Mouse (Mus musculus): ENCODE data around the gene 1700012B09Rik. TPM values are rescaled to one million over a fixed set of nuclear protein-coding genes. Genes with fewer than 3 reads are reported as not detected.

1700012B09Rik gene
- not detected in 2 replicates for polyA plus RNA-seq (2011; ENCODE audit: insufficient read depth, insufficient read length, low replicate concordance, missing spikeins)

GRCm38 (mm10) chr9:14770803-14771471 is at the start of gene 1700012B09Rik:
1700012B09Rik (minus strand) TSS chr9:14771030.
- 19% methylated on average over 23 of the region's 23 CpGs for WGBS
- TF ChIP-seq POLR2A (IDR thresholded peaks at IDR 0.05; ENCODE audit: borderline replicate concordance, control insufficient read depth, low read depth, low read length), result no peak
- no peak for TF ChIP-seq CTCF (IDR thresholded peaks at IDR 0.05; ENCODE audit: control insufficient read depth, insufficient read depth, low read length)
- Histone ChIP-seq H3K27ac (ENCODE audit: control insufficient read depth, insufficient read depth, low read depth, low read length, poor library complexity) (no peak within 1 kb of the TSS), H3K4me1 (ENCODE audit: control insufficient read depth, insufficient read depth, low read length) (no peaks in the 10 kb centered on the region), H3K4me3 (replicated peaks; ENCODE audit: control insufficient read depth, low read depth, low read length) (no peak within 1 kb of the TSS)

- 92% methylated on average over 5 of the region's 5 CpGs for WGBS
- Histone ChIP-seq H3K4me1 (ENCODE audit: control insufficient read depth, insufficient read depth, low read length) (no peaks in the 10 kb centered on the region), H3K27ac (ENCODE audit: control insufficient read depth, insufficient read depth, low read depth, low read length, poor library complexity) (no peak overlapping the region), H3K4me3 (replicated peaks; ENCODE audit: control insufficient read depth, low read depth, low read length) (no peak overlapping the region)
- no peak for TF ChIP-seq POLR2A (IDR thresholded peaks at IDR 0.05; ENCODE audit: borderline replicate concordance, control insufficient read depth, low read depth, low read length)
- TF ChIP-seq CTCF (IDR thresholded peaks at IDR 0.05; ENCODE audit: control insufficient read depth, insufficient read depth, low read length), result no peak
These were observed 39.3 kb upstream of the 1700012B09Rik start for GRCm38 (mm10) chr9:14810111-14810510.

GRCm38 (mm10) chr9:14806786-14807185 is 36.0 kb upstream of the 1700012B09Rik start:
- H3K4me1 ChIP-seq (ENCODE audit: control insufficient read depth, insufficient read depth, low read length), result no peaks in the 10 kb centered on the region
- 91% methylated on average over 1 of the region's 1 CpGs for WGBS
- H3K27ac ChIP-seq (ENCODE audit: control insufficient read depth, insufficient read depth, low read depth, low read length, poor library complexity), result no peak overlapping the region
- TF ChIP-seq POLR2A (IDR thresholded peaks at IDR 0.05; ENCODE audit: borderline replicate concordance, control insufficient read depth, low read depth, low read length), result no peak
- no peak for TF ChIP-seq CTCF (IDR thresholded peaks at IDR 0.05; ENCODE audit: control insufficient read depth, insufficient read depth, low read length)
- no peak overlapping the region for H3K4me3 ChIP-seq (replicated peaks; ENCODE audit: control insufficient read depth, low read depth, low read length)

GRCm38 (mm10) chr9:14805714-14806113 is 34.9 kb upstream of the 1700012B09Rik start:
- WGBS, result 55% methylated on average over 2 of the region's 2 CpGs
- H3K4me3 ChIP-seq (replicated peaks; ENCODE audit: control insufficient read depth, low read depth, low read length), result no peak overlapping the region
- H3K4me1 ChIP-seq (ENCODE audit: control insufficient read depth, insufficient read depth, low read length), result no peaks in the 10 kb centered on the region
- no peak overlapping the region for H3K27ac ChIP-seq (ENCODE audit: control insufficient read depth, insufficient read depth, low read depth, low read length, poor library complexity)
- TF ChIP-seq CTCF (IDR thresholded peaks at IDR 0.05; ENCODE audit: control insufficient read depth, insufficient read depth, low read length) (no peak), POLR2A (IDR thresholded peaks at IDR 0.05; ENCODE audit: borderline replicate concordance, control insufficient read depth, low read depth, low read length) (no peak)

- Histone ChIP-seq H3K27ac (ENCODE audit: control insufficient read depth, insufficient read depth, low read depth, low read length, poor library complexity) (no peak overlapping the region), H3K4me3 (replicated peaks; ENCODE audit: control insufficient read depth, low read depth, low read length) (no peak overlapping the region), H3K4me1 (ENCODE audit: control insufficient read depth, insufficient read depth, low read length) (no peaks in the 10 kb centered on the region)
- WGBS, result 91% methylated on average over 6 of the region's 6 CpGs
- TF ChIP-seq POLR2A (IDR thresholded peaks at IDR 0.05; ENCODE audit: borderline replicate concordance, control insufficient read depth, low read depth, low read length) (no peak), CTCF (IDR thresholded peaks at IDR 0.05; ENCODE audit: control insufficient read depth, insufficient read depth, low read length) (no peak)
These were observed 16.5 kb upstream of the 1700012B09Rik start for GRCm38 (mm10) chr9:14787356-14787755.

GRCm38 (mm10) chr9:14784039-14785002 is 13.5 kb upstream of the 1700012B09Rik start, which contains the start of the genes Mre11a and Ankrd49:
Mre11a (plus strand) TSS chr9:14784654.
Ankrd49 (minus strand) TSS chr9:14784856.
- TF ChIP-seq POLR2A (IDR thresholded peaks at IDR 0.05; ENCODE audit: borderline replicate concordance, control insufficient read depth, low read depth, low read length), result peak; percentile 68; the same call in 1 of the 2 replicates
- no peak; the same call in 1 of the 2 replicates for TF ChIP-seq CTCF (IDR thresholded peaks at IDR 0.05; ENCODE audit: control insufficient read depth, insufficient read depth, low read length)
- Histone ChIP-seq H3K4me1 (ENCODE audit: control insufficient read depth, insufficient read depth, low read length) (no peaks in the 10 kb centered on the region), H3K4me3 (replicated peaks; ENCODE audit: control insufficient read depth, low read depth, low read length) (peak within 1 kb of the TSS; percentile 96), H3K27ac (ENCODE audit: control insufficient read depth, insufficient read depth, low read depth, low read length, poor library complexity) (peak within 1 kb of the TSS; percentile 83)
- under 1% methylated on average over 62 of the region's 62 CpGs for WGBS

GRCm38 (mm10) chr9:14778341-14778740 is 7.5 kb upstream of the 1700012B09Rik start:
- 89% methylated on average over 13 of the region's 13 CpGs for WGBS
- Histone ChIP-seq H3K4me3 (replicated peaks; ENCODE audit: control insufficient read depth, low read depth, low read length) (no peak overlapping the region), H3K4me1 (ENCODE audit: control insufficient read depth, insufficient read depth, low read length) (no peaks in the 10 kb centered on the region), H3K27ac (ENCODE audit: control insufficient read depth, insufficient read depth, low read depth, low read length, poor library complexity) (no peak overlapping the region)
- TF ChIP-seq POLR2A (IDR thresholded peaks at IDR 0.05; ENCODE audit: borderline replicate concordance, control insufficient read depth, low read depth, low read length) (no peak), CTCF (IDR thresholded peaks at IDR 0.05; ENCODE audit: control insufficient read depth, insufficient read depth, low read length) (no peak)

GRCm38 (mm10) chr9:14773813-14774212 is 3.0 kb upstream of the 1700012B09Rik start:
- TF ChIP-seq POLR2A (IDR thresholded peaks at IDR 0.05; ENCODE audit: borderline replicate concordance, control insufficient read depth, low read depth, low read length), result no peak
- 0 out of 2 replicates have a peak, but pooled peaks have one; percentile 16 for TF ChIP-seq CTCF (IDR thresholded peaks at IDR 0.05; ENCODE audit: control insufficient read depth, insufficient read depth, low read length)
- no peak overlapping the region for H3K4me3 ChIP-seq (replicated peaks; ENCODE audit: control insufficient read depth, low read depth, low read length)
- WGBS, result 30% methylated on average over 2 of the region's 2 CpGs
- H3K27ac ChIP-seq (ENCODE audit: control insufficient read depth, insufficient read depth, low read depth, low read length, poor library complexity), result no peak overlapping the region
- no peaks in the 10 kb centered on the region for H3K4me1 ChIP-seq (ENCODE audit: control insufficient read depth, insufficient read depth, low read length)
